Mouse (Mus musculus) right cerebral cortex, postnatal 36 days (tissue): ENCODE measurements around the gene Parp1.

ENCODE experiments used
- DNase-seq, 2 experiments: peaks; one replicate each; pipeline ENCODE4 v3.0.0; 2022; ENCODE audit warnings: low spot score in 2 of 2, mixed read lengths in 1 of 2

The Parp1 gene

GRCm38 (mm10) chr1:180568761-180569452, at the start of gene Parp1:
TSS of gene Parp1 (plus strand) at chr1:180568924.
- DNase-seq: peak; percentile 93 to 94

DNA sequence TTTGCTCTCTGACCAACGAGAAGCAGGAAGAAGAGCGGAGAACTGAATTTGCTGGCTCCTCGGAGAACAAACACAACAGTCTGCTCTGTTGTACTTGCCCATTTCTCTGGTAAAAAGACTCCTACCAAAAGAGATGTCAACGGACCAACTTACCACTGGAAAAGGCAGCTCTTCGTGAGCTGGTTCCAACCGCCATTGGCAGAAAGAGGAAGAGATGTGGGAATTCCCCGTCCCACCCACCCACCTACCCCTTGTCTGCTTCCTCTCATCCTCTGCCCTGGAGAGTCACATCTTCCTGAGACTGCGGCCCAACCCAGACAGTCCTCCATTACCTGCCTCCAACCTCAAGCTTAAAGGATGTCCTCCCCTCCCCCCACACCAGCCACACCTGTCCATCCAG, 49.2 kb upstream of the Parp1 start:
- no peak for DNase-seq

DNA sequence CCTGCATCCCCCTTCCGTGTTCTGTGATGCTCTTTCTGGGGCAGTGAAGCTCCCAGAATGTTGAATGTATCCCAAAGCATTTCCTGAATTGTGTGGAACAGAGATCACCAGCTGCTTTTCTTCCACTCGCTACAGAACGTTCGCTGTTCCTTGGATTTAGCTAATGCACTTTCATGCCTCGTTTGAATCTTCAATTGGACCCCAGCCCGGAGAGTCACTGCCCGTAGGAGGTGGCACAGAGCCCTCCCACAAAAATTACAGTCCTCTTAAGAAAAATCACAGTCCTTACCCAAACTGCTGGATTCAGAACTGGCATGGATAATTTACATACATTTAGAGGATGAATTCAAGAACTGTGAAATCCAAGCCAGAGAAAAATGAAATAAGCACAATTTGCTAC, 48.5 kb upstream of the Parp1 start:
- DNase-seq: peak; percentile 79 to 85

DNA sequence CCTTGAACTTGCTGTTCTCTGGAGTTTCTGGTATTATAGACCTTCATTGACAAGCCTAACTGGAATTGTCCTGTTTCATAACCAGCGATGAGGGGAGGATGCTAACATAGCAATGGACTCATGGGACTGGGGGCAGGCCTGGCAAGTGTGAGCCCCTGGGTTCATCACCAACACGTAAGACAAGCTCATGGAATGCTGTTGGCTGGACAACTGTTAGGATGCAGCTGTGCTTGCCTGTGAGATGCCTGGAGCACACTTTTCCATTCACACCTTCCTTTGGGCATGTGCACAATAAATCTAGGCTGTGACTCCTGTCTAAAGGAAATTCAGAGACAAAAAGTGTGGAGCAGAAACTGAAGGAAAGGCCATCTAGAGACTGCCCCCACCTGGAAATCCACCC, 45.4 kb upstream of the Parp1 start:
- no peak for DNase-seq

- DNase-seq: no peak
These were observed 43.4 kb upstream of the Parp1 start for GRCm38 (mm10) chr1:180525301-180525700.

- no peak for DNase-seq
These were observed 38.9 kb upstream of the Parp1 start for GRCm38 (mm10) chr1:180529847-180530246.

DNA sequence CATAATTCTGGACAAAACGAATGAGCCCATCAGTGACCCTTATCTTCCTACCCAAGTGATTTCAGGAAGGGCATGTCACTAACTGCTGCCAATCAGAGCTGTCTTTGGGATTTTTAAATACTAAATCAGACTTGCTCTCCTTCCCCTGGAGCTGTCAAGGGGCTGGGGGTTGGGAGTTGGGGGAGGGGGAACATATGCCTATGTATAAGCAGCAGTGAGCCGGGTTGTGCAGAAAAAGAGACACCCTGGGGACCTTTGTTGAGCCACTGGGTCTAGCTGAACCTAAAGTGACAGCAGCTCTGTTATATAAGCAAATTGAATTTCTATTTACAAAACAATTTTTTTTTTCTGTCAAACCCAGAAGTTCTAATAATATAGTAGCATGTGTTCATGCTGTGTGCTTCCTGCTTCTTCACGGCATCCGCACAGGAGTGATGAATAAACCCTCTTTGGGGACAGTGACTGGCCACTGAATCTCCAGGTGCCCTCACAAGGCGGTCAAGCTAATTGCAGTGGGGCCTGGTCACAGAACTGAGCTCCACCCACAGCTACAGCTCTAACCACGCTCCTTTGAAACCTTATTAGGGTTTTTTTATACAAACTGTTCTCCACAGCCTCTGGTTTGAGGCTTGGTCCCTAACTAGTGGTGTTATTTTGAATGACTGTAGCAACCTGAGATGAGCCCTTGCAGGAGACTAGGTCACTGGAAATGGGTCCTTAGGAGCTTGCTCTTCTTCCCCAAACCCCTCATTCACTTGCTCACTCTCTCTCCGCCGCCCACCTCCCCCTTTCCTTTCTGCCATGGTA, 38.1 kb upstream of the Parp1 start:
- no peak for DNase-seq

- no peak for DNase-seq
These were observed 36.1 kb upstream of the Parp1 start for GRCm38 (mm10) chr1:180532671-180533070.

- no peak for DNase-seq
These were observed 32.0 kb upstream of the Parp1 start for GRCm38 (mm10) chr1:180536719-180537118.

DNA sequence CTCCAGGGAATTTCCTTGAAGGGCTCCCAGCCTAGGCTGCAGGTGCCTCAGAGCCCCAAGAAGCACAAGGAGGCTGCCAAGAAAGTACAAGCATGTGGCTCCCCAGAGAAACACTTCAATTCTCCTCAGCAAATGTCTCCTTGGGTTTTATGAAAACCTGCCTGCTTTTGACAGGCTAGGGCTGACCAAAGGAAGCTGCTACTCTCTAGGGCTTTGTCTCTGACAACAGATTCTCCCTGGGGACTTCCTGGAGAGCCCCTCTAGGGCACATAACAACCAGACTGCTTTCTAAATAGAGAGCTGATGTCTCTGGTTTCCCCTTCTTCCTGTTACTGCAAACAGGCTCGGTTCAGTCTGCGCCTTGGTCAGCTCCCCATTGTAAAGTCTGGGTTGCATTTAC, 27.5 kb upstream of the Parp1 start:
- DNase-seq: no peak

- DNase-seq: no peak
These were observed 26.6 kb upstream of the Parp1 start for GRCm38 (mm10) chr1:180541883-180542711.

GRCm38 (mm10) chr1:180542712-180543371, 25.9 kb upstream of the Parp1 start:
- DNase-seq: no peak

GRCm38 (mm10) chr1:180545918-180546545, 22.7 kb upstream of the Parp1 start:
- no peak for DNase-seq

DNA sequence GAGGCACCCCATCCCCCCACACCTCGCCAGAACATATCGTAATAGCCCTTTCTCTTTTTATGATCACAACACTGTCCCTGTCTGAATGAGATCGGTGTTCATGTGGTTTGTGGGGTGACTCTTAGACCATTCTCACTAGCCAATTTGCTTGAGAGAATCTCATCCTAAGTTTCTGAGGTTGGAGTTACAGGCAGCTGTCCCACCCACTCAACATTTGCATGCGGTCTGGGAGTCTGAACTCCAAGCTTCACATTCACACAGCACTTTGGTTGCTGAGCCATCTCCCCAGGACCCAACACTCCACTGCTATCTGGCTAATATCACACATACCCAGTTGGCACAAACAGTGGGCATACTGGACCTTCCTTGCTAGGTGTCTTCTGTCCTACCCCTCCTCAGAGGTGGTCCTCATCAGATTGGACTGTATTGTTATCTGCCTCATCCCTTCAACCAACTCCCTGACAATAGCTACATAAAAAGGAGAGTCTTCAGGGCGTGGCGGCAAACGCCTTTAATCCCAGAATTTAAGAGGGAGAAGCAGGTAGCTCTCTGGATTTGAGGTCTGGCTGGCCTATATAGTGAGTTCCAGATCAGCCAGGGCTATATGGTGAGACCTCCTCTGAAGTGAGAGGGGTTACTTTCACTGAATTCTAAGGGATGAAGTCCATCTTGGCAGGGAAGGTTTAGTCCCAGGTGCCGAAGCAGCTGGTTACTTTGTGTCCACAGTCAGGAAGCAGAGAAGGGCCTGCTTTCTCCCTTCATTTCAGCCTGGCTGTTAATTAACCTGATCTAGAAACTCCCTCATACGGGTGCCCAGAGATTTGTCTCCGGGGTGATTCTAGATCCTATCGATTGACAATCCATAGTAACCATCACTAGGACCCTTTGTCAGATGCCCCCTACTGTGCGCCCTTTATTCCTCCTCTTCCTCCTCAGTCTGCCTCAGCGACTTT, 21.6 kb upstream of the Parp1 start:
- no peak for DNase-seq

DNA sequence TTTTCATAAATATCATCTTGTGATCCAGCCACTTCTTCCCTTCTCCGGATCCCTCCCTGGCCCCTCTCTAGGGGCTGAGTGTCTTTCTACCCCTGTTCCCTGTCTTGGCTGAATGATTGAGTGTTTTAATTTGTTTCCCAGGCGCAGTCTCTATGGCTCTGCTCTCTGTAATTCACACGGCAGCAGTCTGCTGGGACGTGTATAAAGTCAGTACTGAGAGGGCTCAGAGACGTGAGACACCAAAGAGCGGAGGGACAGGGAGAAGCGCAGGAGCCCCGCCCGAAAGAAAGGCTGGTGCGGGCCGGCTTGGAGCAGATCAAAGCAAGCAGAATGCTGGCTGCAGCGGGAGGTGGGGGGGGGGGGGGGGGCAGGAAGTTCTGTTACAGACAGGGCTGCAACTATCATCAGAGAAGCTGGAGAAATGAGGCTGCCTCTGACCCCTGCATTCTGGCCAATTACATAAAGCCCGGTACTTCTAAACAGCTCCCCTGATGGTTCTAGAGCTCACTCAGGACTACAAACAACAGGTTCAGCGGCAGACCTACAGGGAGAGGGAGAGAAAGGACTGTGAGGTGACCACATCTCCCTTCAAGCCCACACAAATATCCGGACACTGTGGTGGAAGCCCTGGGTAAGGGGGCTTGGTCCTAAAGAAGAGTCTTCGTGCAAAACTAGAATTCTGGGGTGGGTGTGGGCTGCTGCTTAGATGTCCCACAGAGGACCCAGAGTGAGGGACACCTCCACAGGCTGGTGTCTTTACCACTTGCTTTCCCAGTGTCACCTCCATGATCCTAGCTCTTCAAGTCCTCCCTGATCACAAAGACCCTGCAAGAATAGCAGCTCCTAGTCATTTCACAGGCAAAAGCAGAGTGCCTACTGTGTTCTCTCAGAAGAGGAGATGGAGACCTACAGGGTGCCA, 20.7 kb upstream of the Parp1 start:
- no peak for DNase-seq

GRCm38 (mm10) chr1:180549539-180550308, 19.0 kb upstream of the Parp1 start:
- DNase-seq: peak in 1 of 2 experiments; percentile 64

- DNase-seq: no peak
These were observed 18.0 kb upstream of the Parp1 start for GRCm38 (mm10) chr1:180550770-180551169.

DNA sequence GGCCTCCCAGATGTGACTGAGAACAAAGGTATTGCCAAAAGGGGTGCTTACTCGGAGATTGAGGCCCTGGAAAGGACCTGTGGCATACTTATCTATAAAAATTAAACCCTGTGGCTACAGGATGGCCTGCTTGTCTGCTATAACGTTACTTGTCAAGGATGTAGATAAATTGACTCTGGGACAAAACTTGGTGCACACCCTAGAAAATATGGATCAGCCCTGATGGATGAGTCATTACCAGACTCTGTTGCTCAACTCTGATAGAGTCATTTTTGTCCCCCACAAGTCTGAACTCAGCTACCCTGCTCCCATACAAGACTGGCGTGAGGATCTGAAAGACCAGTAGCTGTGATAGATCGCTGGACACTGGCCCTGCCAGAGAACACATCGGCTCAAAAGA, 11.8 kb upstream of the Parp1 start:
- no peak for DNase-seq
